Mouse (Mus musculus) adrenal gland, adult 2 months (tissue): Measurements from ENCODE around the gene Gm4559. TPM values are rescaled to one million over a fixed set of nuclear protein-coding genes. Genes with fewer than 3 reads are reported as not detected.
"Not testable (repeated sequence)": the region's sequence is repeated elsewhere in the genome, so short reads cannot be mapped to it uniquely, and the experiment has no call there.

Source experiments
- DNase-seq: peaks from one replicate; pipeline ENCODE4 v3.0.0; 2021
- long read RNA-seq: library from polyadenylated mRNA; stranded (forward); transcript quantifications from one replicate; pipeline ENCODE4 v2.0.0, GENCODE M21; 2021
- polyA plus RNA-seq: library from polyadenylated mRNA; depleted of rRNA; stranded (reverse); fragments of >200 nt; gene quantifications from 2 replicates; pipeline ENCODE4 v1.2.3, GENCODE M21; 2012; rRNA removed
- total RNA-seq, 2 experiments: library from RNA; stranded (reverse); gene quantifications; 2 replicates each; pipeline ENCODE4 v1.2.3; 2021

Gm4559 gene
- total RNA-seq (not detected), polyA plus RNA-seq (not detected in 2 replicates)
- long read RNA-seq, result 0 reads

- DNase-seq, result not testable (repeated sequence)
Observed at GRCm38 (mm10) chr7:142274263-142274662, at the start of gene Gm4559. Gene Gm4559 (minus strand): TSS chr7:142274363.

DNA sequence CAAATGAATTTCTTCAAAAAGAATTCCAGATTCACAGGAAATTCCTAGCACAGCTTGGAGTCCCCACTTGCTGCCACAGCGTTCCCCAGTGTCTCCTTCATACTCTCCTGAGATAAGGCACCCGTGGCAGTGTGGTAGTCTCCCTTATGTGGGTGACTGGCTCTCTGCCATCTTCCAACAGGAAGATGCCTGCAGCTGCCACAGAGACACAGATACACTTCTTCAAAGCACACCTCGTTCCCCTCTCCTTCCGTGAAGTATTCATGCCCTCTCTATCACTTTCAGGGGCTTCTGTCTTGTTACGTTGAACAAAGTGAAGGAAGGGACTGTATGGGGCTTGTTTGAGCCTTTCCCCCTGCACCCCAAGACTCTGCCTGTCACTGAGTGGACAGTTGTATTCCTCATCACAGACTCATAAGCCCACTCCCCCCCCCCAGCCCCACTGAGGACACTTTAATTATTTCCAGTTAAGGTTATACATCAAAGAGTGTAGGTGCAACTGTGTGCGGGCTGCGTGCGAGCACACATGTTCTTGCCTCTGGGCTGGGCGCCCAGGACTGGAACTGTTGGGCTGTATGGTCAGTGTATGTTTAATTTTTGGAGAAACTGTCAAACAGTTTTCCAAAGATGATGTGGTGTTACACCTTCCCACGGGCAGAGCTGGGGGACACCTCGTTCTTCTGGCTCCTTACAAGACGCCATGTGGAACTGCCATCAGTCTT is 49.4 kb upstream of the Gm4559 start:
- no peak for DNase-seq

DNA sequence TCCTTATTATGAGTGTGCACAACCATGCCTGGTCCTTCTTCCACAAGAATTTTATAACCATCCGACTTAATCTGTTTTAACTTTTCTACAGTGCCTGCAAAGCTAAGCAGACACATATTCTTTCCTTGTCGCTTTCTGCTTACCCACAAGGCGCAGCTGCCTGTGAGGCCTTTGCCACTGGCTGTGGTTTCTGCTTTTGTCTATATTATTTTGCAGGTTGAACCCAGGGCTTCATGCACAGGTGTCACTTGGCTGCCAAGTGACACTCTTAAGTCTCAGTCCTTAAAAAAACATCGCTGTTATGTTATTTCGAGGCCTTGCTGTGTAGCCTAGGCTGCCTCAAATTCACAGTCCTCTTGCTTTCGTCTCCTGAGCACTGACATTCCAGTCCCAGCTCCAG is 48.5 kb upstream of the Gm4559 start:
- DNase-seq, result no peak

GRCm38 (mm10) chr7:142321637-142322306 is 47.6 kb upstream of the Gm4559 start:
- DNase-seq, result not testable (repeated sequence)

DNA sequence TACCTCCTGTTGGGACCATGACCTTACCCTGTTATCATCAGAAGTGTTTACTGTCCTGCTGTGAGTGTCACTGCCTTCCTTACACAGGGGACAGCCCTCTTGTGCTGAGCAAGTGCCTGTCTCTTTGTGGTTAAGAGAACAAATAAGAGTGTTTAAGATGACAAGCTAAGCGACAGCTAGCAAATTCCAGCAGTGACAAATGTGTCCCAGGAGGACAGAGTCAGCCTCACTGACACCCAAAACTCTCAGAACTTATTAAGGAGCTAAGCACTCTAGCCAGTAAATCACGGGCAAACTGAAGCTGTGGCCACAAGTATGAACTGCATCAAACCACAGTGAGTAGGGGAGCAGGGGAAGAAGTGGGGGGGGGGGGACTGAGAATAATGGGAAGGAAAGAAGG is 46.7 kb upstream of the Gm4559 start:
- no peak for DNase-seq

- no peak for DNase-seq
Observed at GRCm38 (mm10) chr7:142319124-142319523, 45.0 kb upstream of the Gm4559 start.

DNA sequence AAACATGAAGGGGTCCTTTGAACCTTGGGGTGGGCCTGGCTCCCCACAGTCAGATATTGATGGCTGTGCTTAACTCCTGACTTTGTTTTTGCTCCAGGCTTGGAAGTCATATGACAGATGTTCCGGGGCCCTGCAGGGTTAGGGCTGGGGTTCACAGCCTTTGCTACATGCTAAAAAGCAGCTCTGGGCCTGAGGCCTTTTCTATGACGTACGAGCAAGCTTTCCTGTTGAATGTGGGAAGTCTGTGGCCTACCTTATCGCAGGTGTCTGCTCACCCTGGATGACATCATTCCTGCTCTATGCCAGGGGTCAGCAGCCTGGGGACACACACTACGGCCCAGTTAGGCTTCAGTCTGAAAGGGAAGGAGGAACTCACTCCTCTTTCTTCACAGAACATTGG is 43.1 kb upstream of the Gm4559 start:
- DNase-seq, result no peak

DNA sequence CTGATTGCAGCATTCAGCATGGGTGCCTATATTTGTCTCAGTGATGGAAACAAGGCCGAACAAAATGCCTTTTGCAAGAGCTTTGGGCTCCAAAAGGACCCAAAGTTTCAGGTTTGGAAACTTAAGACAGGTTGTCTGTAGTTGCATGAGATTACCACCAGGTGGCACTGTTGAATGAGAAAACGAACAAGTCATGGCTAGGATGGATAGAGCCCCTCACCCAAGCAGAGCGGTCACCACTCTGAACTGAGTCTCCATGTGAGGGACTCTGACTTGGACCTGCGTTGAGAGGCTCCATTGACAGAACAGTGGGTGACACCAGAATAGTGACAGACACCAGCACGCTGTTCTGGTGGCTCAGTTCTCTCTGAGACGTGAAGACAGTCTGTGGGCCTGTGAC is 42.4 kb upstream of the Gm4559 start:
- no peak for DNase-seq

GRCm38 (mm10) chr7:142314600-142315285 is 40.6 kb upstream of the Gm4559 start:
- no peak for DNase-seq

DNA sequence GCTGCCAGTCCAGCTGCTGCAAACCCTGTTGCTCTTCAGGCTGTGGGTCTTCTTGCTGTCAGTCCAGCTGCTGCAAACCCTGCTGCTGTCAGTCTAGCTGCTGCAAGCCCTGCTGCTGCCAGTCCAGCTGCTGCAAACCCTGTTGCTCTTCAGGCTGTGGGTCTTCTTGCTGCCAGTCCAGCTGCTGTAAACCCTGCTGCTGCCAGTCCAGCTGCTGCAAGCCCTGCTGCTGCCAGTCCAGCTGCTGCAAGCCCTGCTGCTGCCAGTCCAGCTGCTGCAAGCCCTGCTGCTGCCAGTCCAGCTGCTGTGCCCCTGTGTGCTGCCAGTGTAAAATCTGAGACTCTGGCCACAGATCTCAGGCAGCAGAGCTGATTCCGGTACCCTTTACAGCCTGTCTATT is 29.8 kb upstream of the Gm4559 start:
- DNase-seq, result not testable (repeated sequence)

DNA sequence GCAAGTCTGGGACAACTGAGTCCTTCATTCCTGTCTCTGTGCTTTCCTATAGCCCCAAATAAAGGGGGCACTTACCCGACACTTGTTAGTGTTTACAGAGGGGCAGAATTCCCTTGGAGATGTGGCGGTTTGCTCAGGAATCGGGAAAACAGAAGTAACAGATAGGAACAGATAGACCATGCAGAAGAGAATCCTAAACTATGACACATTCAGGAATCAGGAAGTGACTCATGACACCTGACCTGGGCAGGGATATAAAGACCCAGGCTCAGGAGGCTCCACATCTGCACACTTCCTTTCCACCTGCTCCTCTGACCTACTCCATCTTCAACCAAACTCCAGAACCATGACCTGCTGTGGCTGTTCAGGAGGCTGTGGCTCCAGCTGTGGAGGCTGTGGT is 29.1 kb upstream of the Gm4559 start, which contains the start of gene Krtap5-4:
Gene Krtap5-4 (plus strand): TSS at position 301 of the 400 bp plus-strand sequence.
- no peak for DNase-seq

- DNase-seq, result not testable (repeated sequence)
Observed at GRCm38 (mm10) chr7:142297018-142297417, 22.9 kb upstream of the Gm4559 start, which contains the start of gene Krtap5-1. Gene Krtap5-1 (minus strand): TSS chr7:142297118.

GRCm38 (mm10) chr7:142296108-142296507 is 21.9 kb upstream of the Gm4559 start:
- DNase-seq, result not testable (repeated sequence)

- DNase-seq, result no peak
Observed at GRCm38 (mm10) chr7:142295418-142295817, 21.3 kb upstream of the Gm4559 start.

DNA sequence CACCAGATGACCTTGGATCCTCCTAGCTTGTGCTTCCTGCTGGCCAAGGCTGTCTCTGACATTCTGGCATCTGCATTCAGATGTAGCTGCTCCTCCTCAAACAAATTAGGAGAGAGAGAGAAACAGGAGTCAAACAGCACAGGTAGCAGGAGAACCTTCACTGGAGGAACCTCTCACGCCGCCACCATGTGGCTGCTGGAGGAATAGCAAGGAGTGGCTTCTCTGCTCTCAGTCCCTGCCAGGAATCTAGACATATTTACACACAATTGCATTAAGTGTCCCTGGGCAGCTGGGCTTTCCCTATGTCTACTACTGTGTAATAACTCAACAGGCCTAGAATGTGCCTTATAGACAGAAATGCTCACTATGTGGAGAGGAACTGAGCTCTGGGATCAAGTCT is 19.7 kb upstream of the Gm4559 start:
- peak; percentile 31 for DNase-seq

DNA sequence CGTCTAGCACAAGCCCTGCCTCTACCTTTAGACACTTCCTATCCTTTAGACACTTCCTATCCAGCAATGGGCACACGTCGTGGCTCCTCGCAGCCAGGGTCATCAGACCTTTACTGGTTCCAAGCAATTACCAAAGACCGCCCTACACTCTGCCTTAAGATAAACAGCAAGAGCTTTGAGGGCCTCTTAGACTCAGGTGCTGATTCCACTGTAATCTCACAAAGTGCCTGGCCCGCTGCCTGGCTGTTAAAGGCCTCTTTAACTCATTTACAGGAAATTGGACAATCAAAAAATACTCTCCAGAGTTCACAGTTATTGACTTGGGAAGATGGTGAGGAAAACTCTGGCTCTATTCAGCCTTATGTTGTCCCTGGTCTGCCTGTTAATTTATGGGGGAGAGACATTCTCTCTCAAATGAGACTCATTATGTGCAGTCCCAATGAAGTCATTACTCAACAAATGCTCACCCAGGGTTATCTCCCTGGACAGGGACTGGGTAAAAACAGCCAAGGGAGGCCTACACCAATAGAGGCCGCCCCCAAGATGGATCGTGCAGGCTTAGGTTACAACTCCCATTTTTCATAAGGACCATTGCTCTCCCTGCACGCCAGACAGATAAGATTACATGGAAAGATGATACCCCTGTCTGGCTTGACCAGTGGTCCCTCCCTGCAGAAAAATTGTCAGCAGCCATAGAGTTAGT is 11.9 kb upstream of the Gm4559 start:
- DNase-seq, result not testable (repeated sequence)

- peak; percentile 70 for DNase-seq
Observed at GRCm38 (mm10) chr7:142285130-142285835, 11.1 kb upstream of the Gm4559 start.

- DNase-seq, result peak; percentile 93
Observed at GRCm38 (mm10) chr7:142284615-142285080, 10.5 kb upstream of the Gm4559 start.

DNA sequence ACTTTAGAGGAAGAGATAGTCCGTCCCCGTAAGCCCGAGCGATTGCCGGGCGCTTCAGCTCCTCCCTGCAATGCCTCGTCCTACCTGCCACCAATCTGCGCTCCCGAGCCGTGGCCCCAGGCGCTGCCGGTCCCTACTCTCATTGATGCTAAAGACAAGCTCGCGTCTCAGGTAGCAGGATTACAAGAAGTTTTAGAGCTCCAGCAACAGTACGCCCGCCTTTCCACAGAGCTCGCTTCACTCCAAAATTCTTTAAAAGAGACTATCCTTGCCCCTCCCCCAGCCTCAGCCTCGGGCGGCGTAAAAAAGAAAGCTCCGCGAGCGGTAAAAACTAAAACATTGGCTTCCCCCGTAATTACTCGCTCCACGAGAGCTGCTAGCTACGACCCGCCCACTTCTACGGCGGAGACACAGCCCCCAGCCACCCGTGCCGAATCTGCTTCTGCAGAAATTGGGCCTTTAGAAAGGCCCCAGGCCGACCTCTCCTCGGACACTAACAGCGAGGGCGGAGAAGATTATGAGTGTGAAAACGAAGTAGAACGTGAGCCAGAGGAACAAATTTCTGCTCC is 9.9 kb upstream of the Gm4559 start:
- peak; percentile 67 for DNase-seq

GRCm38 (mm10) chr7:142282847-142283246 is 8.7 kb upstream of the Gm4559 start:
- peak; percentile 45 for DNase-seq

GRCm38 (mm10) chr7:142279291-142279690 is 5.1 kb upstream of the Gm4559 start:
- DNase-seq, result not testable (repeated sequence)
